Mouse (Mus musculus): Measurements from ENCODE around the gene Dock7. TPM values are rescaled to one million over a fixed set of nuclear protein-coding genes. Genes with fewer than 3 reads are reported as not detected.
"Not testable (repeated sequence)": the region's sequence is repeated elsewhere in the genome, so short reads cannot be mapped to it uniquely, and the experiment has no call there.

The Dock7 gene
- total and polyA plus RNA-seq, 2 experiments: 6.7 to 25.7 TPM

DNA sequence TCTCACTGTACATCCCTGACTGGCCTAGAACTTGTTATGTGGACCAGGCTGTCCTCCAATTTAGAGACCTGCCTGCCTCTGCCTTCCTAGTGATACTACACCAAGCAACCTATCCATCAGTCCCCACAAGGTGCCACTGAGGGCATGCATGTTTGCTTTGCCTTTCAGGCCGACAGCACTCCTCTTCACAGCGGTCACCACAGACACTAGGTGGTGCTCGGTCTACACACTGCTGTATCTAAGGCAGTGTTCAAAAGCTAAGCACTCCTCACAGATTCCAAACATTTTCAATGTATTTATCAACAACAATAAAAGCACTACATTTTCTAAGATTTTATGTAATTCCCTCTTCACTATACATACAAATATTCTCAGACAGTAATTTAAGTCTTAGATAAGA is 150.8 kb downstream of the Dock7 start:
- no peaks in the 10 kb centered on the region for H3K79me2 ChIP-seq (ENCODE audit: control insufficient read depth, insufficient read depth, low read length)
- H3K9ac ChIP-seq (ENCODE audit: low read depth, low read length): no peak overlapping the region
- peaks cover 33% of the 10 kb centered on the region for H3K36me3 ChIP-seq (ENCODE audit: control insufficient read depth, insufficient read depth, low read length)
- no peak overlapping the region for H3K4me3 ChIP-seq (ENCODE audit: insufficient read depth, low read depth, low read length)
- WGBS: 73% methylated on average over 3 of the region's 3 CpGs
- no peaks in the 10 kb centered on the region for H3K4me1 ChIP-seq (ENCODE audit: control insufficient read depth, insufficient read depth, low read length)
- H3K27ac ChIP-seq (replicated peaks; ENCODE audit: insufficient read depth, low read depth, low read length): no peak overlapping the region
- peak; percentile 21 for DNase-seq (ENCODE audit: extremely low read depth, low read depth, low spot score)
- no peaks in the 10 kb centered on the region for H3K27me3 ChIP-seq (ENCODE audit: control insufficient read depth, insufficient read depth, low read length)
- TF ChIP-seq POLR2A (IDR thresholded peaks at IDR 0.05; ENCODE audit: extremely low read depth, insufficient read depth, low read length) (no peak), CTCF (IDR thresholded peaks at IDR 0.05; ENCODE audit: low read depth, low read length) (peak; percentile 64)

DNA sequence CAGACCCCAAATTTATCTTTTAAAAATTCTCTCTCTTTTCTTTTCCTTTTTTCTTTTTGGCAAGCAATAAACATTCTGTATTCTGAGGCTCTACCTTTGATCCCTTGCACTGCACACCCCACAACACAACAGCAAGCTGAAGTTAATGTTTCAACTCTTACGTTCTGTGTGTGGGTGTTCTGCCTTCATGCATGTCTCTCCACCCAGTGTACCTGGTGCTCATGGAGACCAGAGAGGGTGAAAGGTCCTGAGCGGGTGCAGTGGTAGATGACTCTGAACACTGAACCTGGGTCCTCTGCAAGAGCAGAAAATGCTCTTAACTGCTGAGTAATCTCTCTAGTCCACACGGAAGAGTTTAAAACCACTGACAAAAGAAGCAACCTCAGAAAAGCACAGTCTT is 160.5 kb downstream of the Dock7 start:
- Histone ChIP-seq H3K9ac (ENCODE audit: low read depth, low read length) (no peak overlapping the region), H3K36me3 (ENCODE audit: control insufficient read depth, insufficient read depth, low read length) (peaks cover 15% of the 10 kb centered on the region), H3K79me2 (ENCODE audit: control insufficient read depth, insufficient read depth, low read length) (no peaks in the 10 kb centered on the region), H3K27ac (replicated peaks; ENCODE audit: insufficient read depth, low read depth, low read length) (no peak overlapping the region), H3K27me3 (ENCODE audit: control insufficient read depth, insufficient read depth, low read length) (no peaks in the 10 kb centered on the region), H3K4me3 (ENCODE audit: insufficient read depth, low read depth, low read length) (no peak overlapping the region), H3K4me1 (ENCODE audit: control insufficient read depth, insufficient read depth, low read length) (peaks cover 4% of the 10 kb centered on the region; the same call in 1 of the 2 replicates)
- TF ChIP-seq CTCF (IDR thresholded peaks at IDR 0.05; ENCODE audit: low read depth, low read length) (no peak), POLR2A (IDR thresholded peaks at IDR 0.05; ENCODE audit: extremely low read depth, insufficient read depth, low read length) (no peak)
- peak; percentile 88 for DNase-seq (ENCODE audit: extremely low read depth, low read depth, low spot score)
- WGBS: 28% methylated on average over 3 of the region's 3 CpGs

DNA sequence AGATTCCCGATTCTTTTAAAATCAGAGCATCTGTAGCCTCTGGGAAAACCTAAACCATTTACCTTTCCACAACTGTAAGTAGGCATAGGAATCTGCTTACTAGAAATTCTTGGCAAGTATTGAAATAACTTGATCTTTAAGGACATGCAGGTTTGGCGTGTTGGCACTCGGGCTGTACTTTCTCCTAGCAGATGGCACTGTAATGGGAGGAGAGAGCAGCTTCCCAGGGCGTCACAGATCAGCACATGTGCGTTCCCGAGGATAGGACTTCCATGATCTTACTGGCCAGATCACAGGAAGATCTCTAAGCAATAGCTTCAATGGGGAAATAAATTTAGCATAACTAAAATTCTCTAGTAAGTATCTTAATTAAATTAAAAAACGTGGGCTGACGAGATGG is 164.7 kb downstream of the Dock7 start:
- TF ChIP-seq CTCF (IDR thresholded peaks at IDR 0.05; ENCODE audit: low read depth, low read length): no peak
- no peak for TF ChIP-seq POLR2A (IDR thresholded peaks at IDR 0.05; ENCODE audit: extremely low read depth, insufficient read depth, low read length)
- H3K79me2 ChIP-seq (ENCODE audit: control insufficient read depth, insufficient read depth, low read length): no peaks in the 10 kb centered on the region
- H3K9ac ChIP-seq (ENCODE audit: low read depth, low read length): no peak overlapping the region
- WGBS: 98% methylated on average over 8 of the region's 8 CpGs
- no peak overlapping the region for H3K27ac ChIP-seq (replicated peaks; ENCODE audit: insufficient read depth, low read depth, low read length)
- H3K27me3 ChIP-seq (ENCODE audit: control insufficient read depth, insufficient read depth, low read length): no peaks in the 10 kb centered on the region
- H3K4me1 ChIP-seq (ENCODE audit: control insufficient read depth, insufficient read depth, low read length): peaks cover 4% of the 10 kb centered on the region; the same call in 1 of the 2 replicates
- no peak overlapping the region for H3K4me3 ChIP-seq (ENCODE audit: insufficient read depth, low read depth, low read length)
- peaks cover 17% of the 10 kb centered on the region for H3K36me3 ChIP-seq (ENCODE audit: control insufficient read depth, insufficient read depth, low read length)
- DNase-seq (ENCODE audit: extremely low read depth, low read depth, low spot score): no peak

DNA sequence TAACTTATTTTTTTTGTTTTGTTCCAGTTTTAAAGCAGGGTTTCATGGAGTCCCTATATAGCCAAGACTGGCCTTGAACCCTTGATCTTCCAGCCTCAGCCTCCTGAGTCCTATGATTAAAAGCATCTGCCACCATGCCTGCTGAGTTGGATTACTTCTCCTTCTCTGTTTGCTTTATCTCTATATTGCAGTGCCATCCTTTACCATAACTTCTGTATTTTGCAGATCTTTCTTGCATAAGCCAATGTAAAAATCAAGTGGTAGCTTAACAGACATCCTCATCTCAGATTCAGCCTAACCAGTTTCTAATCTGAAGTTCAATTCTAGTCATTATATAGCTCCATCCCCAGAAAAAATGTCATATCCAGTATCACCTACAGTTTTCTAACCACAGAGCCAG is 170.2 kb downstream of the Dock7 start:
- Histone ChIP-seq H3K4me1 (ENCODE audit: control insufficient read depth, insufficient read depth, low read length) (no peaks in the 10 kb centered on the region), H3K79me2 (ENCODE audit: control insufficient read depth, insufficient read depth, low read length) (no peaks in the 10 kb centered on the region), H3K4me3 (ENCODE audit: insufficient read depth, low read depth, low read length) (no peak overlapping the region), H3K36me3 (ENCODE audit: control insufficient read depth, insufficient read depth, low read length) (peaks cover 10% of the 10 kb centered on the region), H3K27ac (replicated peaks; ENCODE audit: insufficient read depth, low read depth, low read length) (no peak overlapping the region), H3K27me3 (ENCODE audit: control insufficient read depth, insufficient read depth, low read length) (no peaks in the 10 kb centered on the region), H3K9ac (ENCODE audit: low read depth, low read length) (no peak overlapping the region)
- no peak for DNase-seq (ENCODE audit: extremely low read depth, low read depth, low spot score)
- TF ChIP-seq CTCF (IDR thresholded peaks at IDR 0.05; ENCODE audit: low read depth, low read length): no peak
- no peak for TF ChIP-seq POLR2A (IDR thresholded peaks at IDR 0.05; ENCODE audit: extremely low read depth, insufficient read depth, low read length)

DNA sequence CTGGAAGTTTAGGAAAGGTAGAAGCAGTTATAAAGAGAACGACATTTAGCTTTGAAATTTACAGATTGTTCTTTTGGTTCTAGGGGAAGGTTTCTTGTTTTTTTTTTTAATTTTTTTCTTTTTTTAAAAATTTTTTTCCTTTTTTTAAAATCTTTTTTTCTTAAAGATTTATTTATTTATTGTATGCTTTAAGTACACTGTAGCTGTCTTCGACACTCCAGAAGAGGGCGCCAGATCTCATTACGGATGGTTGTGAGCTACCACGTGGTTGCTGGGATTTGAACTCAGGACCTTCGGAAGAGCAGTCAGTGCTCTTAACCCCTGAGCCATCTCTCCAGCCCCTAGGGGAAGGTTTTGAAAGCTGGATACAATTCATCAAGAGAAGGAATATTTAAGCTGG is 182.5 kb downstream of the Dock7 start:
- not testable (repeated sequence) for H3K9ac ChIP-seq (ENCODE audit: low read depth, low read length); H3K4me3 ChIP-seq (ENCODE audit: insufficient read depth, low read depth, low read length); H3K4me1 ChIP-seq (ENCODE audit: control insufficient read depth, insufficient read depth, low read length); H3K27ac ChIP-seq (replicated peaks; ENCODE audit: insufficient read depth, low read depth, low read length); H3K27me3 ChIP-seq (ENCODE audit: control insufficient read depth, insufficient read depth, low read length); H3K79me2 ChIP-seq (ENCODE audit: control insufficient read depth, insufficient read depth, low read length); DNase-seq (ENCODE audit: extremely low read depth, low read depth, low spot score)
- WGBS: 93% methylated on average over 6 of the region's 6 CpGs
- peaks cover 24% of the 10 kb centered on the region for H3K36me3 ChIP-seq (ENCODE audit: control insufficient read depth, insufficient read depth, low read length)

DNA sequence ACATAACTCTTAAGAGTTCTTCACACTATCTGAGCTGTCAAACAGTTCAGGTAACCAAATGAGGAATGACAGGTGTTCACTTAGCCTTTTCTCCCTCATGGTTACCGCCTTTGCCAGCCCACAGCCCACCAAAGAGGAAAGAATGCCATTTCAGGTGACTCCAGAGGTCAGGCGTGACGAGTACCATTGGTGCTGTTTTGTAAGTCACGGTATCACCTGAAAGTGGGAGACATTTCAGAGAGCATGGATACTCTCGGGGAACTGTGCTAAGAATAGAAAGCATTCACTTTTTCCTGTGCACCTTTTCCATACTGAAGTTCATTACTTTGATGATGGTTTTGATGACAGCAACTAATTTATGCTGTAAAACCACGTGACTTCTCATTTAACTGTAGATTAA is 184.7 kb downstream of the Dock7 start:
- Histone ChIP-seq H3K79me2 (ENCODE audit: control insufficient read depth, insufficient read depth, low read length) (no peaks in the 10 kb centered on the region), H3K27me3 (ENCODE audit: control insufficient read depth, insufficient read depth, low read length) (no peaks in the 10 kb centered on the region), H3K36me3 (ENCODE audit: control insufficient read depth, insufficient read depth, low read length) (peaks cover 31% of the 10 kb centered on the region), H3K4me3 (ENCODE audit: insufficient read depth, low read depth, low read length) (no peak overlapping the region), H3K9ac (ENCODE audit: low read depth, low read length) (no peak overlapping the region), H3K4me1 (ENCODE audit: control insufficient read depth, insufficient read depth, low read length) (no peaks in the 10 kb centered on the region), H3K27ac (replicated peaks; ENCODE audit: insufficient read depth, low read depth, low read length) (no peak overlapping the region)
- TF ChIP-seq POLR2A (IDR thresholded peaks at IDR 0.05; ENCODE audit: extremely low read depth, insufficient read depth, low read length): no peak
- no peak for TF ChIP-seq CTCF (IDR thresholded peaks at IDR 0.05; ENCODE audit: low read depth, low read length)
- DNase-seq (ENCODE audit: extremely low read depth, low read depth, low spot score): no peak
- WGBS: 93% methylated on average over 6 of the region's 6 CpGs
